Mouse (Mus musculus) forebrain, embryonic 16.5 days (tissue): Measurements from ENCODE around the gene Irf3. TPM values are rescaled to one million over a fixed set of nuclear protein-coding genes. Genes with fewer than 3 reads are reported as not detected.

Experiments used
- ATAC-seq: fragments of 200-750 bp; cut with Nextera tagmentation; 2 replicates; pipeline ENCODE4 v1.8.0; 2017; ENCODE audit warnings: mild to moderate bottlenecking, moderate library complexity
- H3K27ac ChIP-seq: fragments of 300-500 bp; sonication (generic); 2 replicates; pipeline ENCODE4 v1.5.1; 2014; ENCODE audit warnings: low read length, control low read depth
- H3K27me3 ChIP-seq: fragments of 300-500 bp; sonication (generic); replicated peaks from 2 replicates; pipeline ENCODE4 v1.6.1; 2014; ENCODE audit warnings: low read length; ENCODE audit not compliant: control insufficient read depth, insufficient read depth
- H3K36me3 ChIP-seq: fragments of 300-500 bp; sonication (generic); 2 replicates; pipeline ENCODE4 v1.6.1; 2014; ENCODE audit not compliant: control insufficient read depth, insufficient read depth
- H3K4me1 ChIP-seq: fragments of 300-500 bp; sonication (generic); replicated peaks from 2 replicates; pipeline ENCODE4 v1.6.1; 2014; ENCODE audit warnings: low read length; ENCODE audit not compliant: control insufficient read depth, insufficient read depth
- H3K4me2 ChIP-seq: fragments of 300-500 bp; sonication (generic); 2 replicates; pipeline ENCODE4 v1.6.1; 2014; ENCODE audit warnings: mild to moderate bottlenecking, low read length, control low read depth
- H3K4me3 ChIP-seq: fragments of 300-500 bp; sonication (generic); replicated peaks from 2 replicates; pipeline ENCODE4 v1.5.1; 2014; ENCODE audit warnings: mild to moderate bottlenecking, low read length, control low read depth
- H3K9ac ChIP-seq: fragments of 300-500 bp; sonication (generic); replicated peaks from 2 replicates; pipeline ENCODE4 v1.6.1; 2014; ENCODE audit warnings: low read depth, low read length, control low read depth
- H3K9me3 ChIP-seq: fragments of 300-500 bp; sonication (generic); 2 replicates; pipeline ENCODE4 v1.6.1; 2016; ENCODE audit warnings: low read length; ENCODE audit not compliant: control insufficient read depth
- WGBS: fragments of 180-500 bp; shearing (Covaris S2); extraction: QIAGEN DNeasy Blood & Tissue Kit; methylation state at CpG from one replicate; pipeline ENCODE4 v1.1.7; 2014; 5-methylcytosine and 5-hydroxymethylcytosine counted together
- polyA plus RNA-seq: library from polyadenylated mRNA; unstranded; fragments of >200 nt; fragmentation: Nextera tagmentation; extraction: Ambion mirVana; gene quantifications from 2 replicates; pipeline ENCODE4 v1.2.1, GENCODE M21; 2015

The Irf3 gene
- polyA plus RNA-seq, 1 experiment from 2014 or later: 60.6 TPM

- WGBS: 98% methylated on average over 6 of the region's 6 CpGs
- no peak overlapping the region for H3K4me2 ChIP-seq
- H3K4me1 ChIP-seq: peaks cover 18% of the 10 kb centered on the region
- H3K27ac ChIP-seq: no peak overlapping the region
- no peaks in the 10 kb centered on the region for H3K9me3 ChIP-seq
- no peaks in the 10 kb centered on the region for H3K27me3 ChIP-seq
- H3K4me3 ChIP-seq: no peak overlapping the region
- H3K9ac ChIP-seq: no peak overlapping the region
- H3K36me3 ChIP-seq: peaks cover 29% of the 10 kb centered on the region
- no peak for ATAC-seq
These were observed 14.6 kb downstream of the Irf3 start for GRCm38 (mm10) chr7:45012011-45012410.

GRCm38 (mm10) chr7:45012824-45013223 lies 15.4 kb downstream of the Irf3 start:
- no peak overlapping the region for H3K9ac ChIP-seq
- H3K4me1 ChIP-seq: peaks cover 26% of the 10 kb centered on the region
- H3K36me3 ChIP-seq: peaks cover 21% of the 10 kb centered on the region
- H3K4me2 ChIP-seq: no peak overlapping the region
- H3K27me3 ChIP-seq: 0 out of 2 replicates have a peak, but pooled peaks cover 2% of the 10 kb centered on the region
- no peaks in the 10 kb centered on the region for H3K9me3 ChIP-seq
- no peak overlapping the region for H3K4me3 ChIP-seq
- H3K27ac ChIP-seq: no peak overlapping the region
- no peak for ATAC-seq
- WGBS: 88% methylated on average over 4 of the region's 4 CpGs

- H3K9ac ChIP-seq: no peak overlapping the region
- H3K36me3 ChIP-seq: peaks cover 17% of the 10 kb centered on the region
- H3K4me3 ChIP-seq: no peak overlapping the region
- no peak overlapping the region for H3K27ac ChIP-seq
- whole genome bisulfite sequencing: 93% methylated on average over 16 of the region's 16 CpGs
- no peak overlapping the region for H3K4me2 ChIP-seq
- 0 out of 2 replicates have a peak, but pooled peaks cover 4% of the 10 kb centered on the region for H3K27me3 ChIP-seq
- H3K9me3 ChIP-seq: no peaks in the 10 kb centered on the region
- no peak for ATAC-seq
- peaks cover 29% of the 10 kb centered on the region for H3K4me1 ChIP-seq
These were observed 16.1 kb downstream of the Irf3 start for GRCm38 (mm10) chr7:45013366-45014095.

- Histone ChIP-seq H3K4me1 (peaks cover 29% of the 10 kb centered on the region), H3K9ac (no peak overlapping the region), H3K4me2 (no peak overlapping the region), H3K9me3 (no peaks in the 10 kb centered on the region), H3K4me3 (no peak overlapping the region), H3K36me3 (peaks cover 16% of the 10 kb centered on the region), H3K27me3 (0 out of 2 replicates have a peak, but pooled peaks cover 5% of the 10 kb centered on the region), H3K27ac (no peak overlapping the region)
- WGBS: 96% methylated on average over 3 of the region's 3 CpGs
- no peak for ATAC-seq
These were observed 16.6 kb downstream of the Irf3 start for GRCm38 (mm10) chr7:45014096-45014451.

- Histone ChIP-seq H3K9ac (peak overlapping the region; percentile 96), H3K27ac (peak overlapping the region; percentile 79), H3K36me3 (peaks cover 16% of the 10 kb centered on the region), H3K4me1 (peaks cover 29% of the 10 kb centered on the region), H3K4me3 (peak overlapping the region; percentile 98), H3K9me3 (no peaks in the 10 kb centered on the region), H3K27me3 (0 out of 2 replicates have a peak, but pooled peaks cover 6% of the 10 kb centered on the region), H3K4me2 (peak overlapping the region; percentile 90)
- WGBS: 2% methylated on average over 20 of the region's 20 CpGs
- ATAC-seq: no peak
These were observed 18.0 kb downstream of the Irf3 start for GRCm38 (mm10) chr7:45015344-45015956.

- H3K4me3 ChIP-seq: peak within 1 kb of the TSS; percentile 98
- ATAC-seq: peak; percentile 95
- under 1% methylated on average over 69 of the region's 69 CpGs for WGBS
These were observed 18.6 kb downstream of the Irf3 start, which contains the start of gene Scaf1 for GRCm38 (mm10) chr7:45015957-45016612. TSS of gene Scaf1 (minus strand) at chr7:45016363.

GRCm38 (mm10) chr7:45016761-45017160 lies 19.3 kb downstream of the Irf3 start:
- H3K4me1 ChIP-seq: peaks cover 29% of the 10 kb centered on the region
- peak overlapping the region; percentile 45 for H3K9ac ChIP-seq
- WGBS: 5% methylated on average over 4 of the region's 4 CpGs
- H3K4me2 ChIP-seq: peak overlapping the region; percentile 74
- ATAC-seq: no peak
- H3K9me3 ChIP-seq: no peaks in the 10 kb centered on the region
- peak overlapping the region; percentile 98 for H3K4me3 ChIP-seq
- peak overlapping the region; percentile 79 for H3K27ac ChIP-seq
- H3K27me3 ChIP-seq: 0 out of 2 replicates have a peak, but pooled peaks cover 6% of the 10 kb centered on the region
- peaks cover 10% of the 10 kb centered on the region for H3K36me3 ChIP-seq

More at GRCm38 (mm10) chr7:45015957-45016612, 18.6 kb downstream of the Irf3 start, which contains the start of gene Scaf1:
- H3K4me2 ChIP-seq: peak within 1 kb of the TSS; percentile 90
- no peaks in the 10 kb centered on the region for H3K9me3 ChIP-seq
- H3K27ac ChIP-seq: peak within 1 kb of the TSS; percentile 79
- H3K9ac ChIP-seq: peak within 1 kb of the TSS; percentile 96
- 0 out of 2 replicates have a peak, but pooled peaks cover 6% of the 10 kb centered on the region for H3K27me3 ChIP-seq
- H3K36me3 ChIP-seq: peaks cover 16% of the 10 kb centered on the region
- H3K4me1 ChIP-seq: peaks cover 29% of the 10 kb centered on the region

- WGBS: under 1% methylated on average over 36 of the region's 36 CpGs
- H3K9me3 ChIP-seq: no peaks in the 10 kb centered on the region
- 0 out of 2 replicates have a peak, but pooled peaks cover 6% of the 10 kb centered on the region for H3K27me3 ChIP-seq
- H3K36me3 ChIP-seq: peaks cover 3% of the 10 kb centered on the region
- peak within 1 kb of the TSS; percentile 98 for H3K4me3 ChIP-seq
- ATAC-seq: peak; percentile 70
- H3K9ac ChIP-seq: peak within 1 kb of the TSS; percentile 66
- peak within 1 kb of the TSS; percentile 74 for H3K4me2 ChIP-seq
- H3K4me1 ChIP-seq: peaks cover 29% of the 10 kb centered on the region
- peak within 1 kb of the TSS; percentile 79 for H3K27ac ChIP-seq
These were observed 20.0 kb downstream of the Irf3 start, which contains the start of gene Rras for GRCm38 (mm10) chr7:45017242-45018061. TSS of gene Rras (plus strand) at chr7:45017961.
